In the genomic region with DNA sequence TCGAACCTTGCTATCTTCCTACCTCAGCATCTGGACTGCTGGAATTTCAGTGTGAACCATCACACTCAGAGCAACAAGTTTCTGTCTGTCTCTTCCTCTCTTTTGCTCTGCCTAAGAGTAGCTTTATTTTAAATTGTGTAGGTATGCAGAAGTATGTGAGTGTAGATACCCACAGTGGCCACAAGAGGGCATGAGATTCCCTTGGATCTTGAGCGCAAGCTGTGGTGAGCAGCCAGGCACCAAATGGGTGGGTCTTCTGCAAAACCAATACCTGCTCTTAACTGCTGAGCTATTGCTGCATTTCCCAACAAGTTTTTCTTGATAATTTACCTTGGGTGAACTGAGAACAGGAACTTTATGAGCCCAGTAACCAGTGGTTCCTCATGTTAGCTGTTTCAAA, we compare ENCODE assay signal across 8 mouse cellular contexts. TPM values are rescaled to one million over a fixed set of nuclear protein-coding genes. Genes with fewer than 3 reads are reported as not detected.
DNase-seq lines count a peak whose midpoint lies in the region; ATAC-seq and TF ChIP-seq lines count a peak whose summit lies in the region.

No protein-coding gene starts in this region.

- no peak overlapping the region for H3K9ac ChIP-seq in midbrain, postnatal 0 days (replicated peaks; ENCODE audit: low read length, poor library complexity, severe bottlenecking)

- H3K36me3 ChIP-seq in midbrain, postnatal 0 days (ENCODE audit: insufficient read depth, low read length) = no peaks in the 10 kb centered on the region

- WGBS in midbrain, postnatal 0 days = 69% methylated on average over 2 of the region's 2 CpGs

- peak; percentile 73 for TF ChIP-seq CTCF in gastrocnemius, adult 2 months (IDR thresholded peaks at IDR 0.05)
- peak; percentile 84 for TF ChIP-seq CTCF in midbrain, postnatal 0 days (IDR thresholded peaks at IDR 0.05)

- H3K27ac ChIP-seq in gastrocnemius, adult 2 months = no peak overlapping the region
- H3K27ac ChIP-seq in midbrain, postnatal 0 days (ENCODE audit: low read depth, low read length) = no peak overlapping the region

- H3K9me3 ChIP-seq in midbrain, postnatal 0 days (ENCODE audit: low read length) = no peaks in the 10 kb centered on the region

- intact Hi-C loops in gastrocnemius, adult 2 months (cut with DNase I) = loop anchor here (1.0 kb wide), 1 partner anchor 92 kb away; no protein-coding TSS in a partner anchor

- ATAC-seq in midbrain, postnatal 0 days (ENCODE audit: low FRiP score) = no peak

- peak; percentile 29 for DNase-seq in gastrocnemius, adult 2 months
- no peak for DNase-seq in gastrocnemius, adult 8-10 months (ENCODE audit: low spot score in 2 of 2)
- DNase-seq in spleen, adult 12 weeks (ENCODE audit: low spot score) = peak; percentile 7
- DNase-seq in spleen, postnatal 4 days (ENCODE audit: low spot score in 2 of 2) = no peak
- peak; percentile 45 for DNase-seq in c-Kit-negative CD71-positive TER-119-positive erythroid progenitor cells, embryonic 14.5 days (ENCODE audit: low read depth, low spot score)
- DNase-seq in kidney, postnatal 10 days = peak; percentile 67
- peak; percentile 73 for DNase-seq in midbrain, postnatal 0 days (ENCODE audit: low spot score)
- no peak for DNase-seq in MN1 (ENCODE audit: low spot score)

- H3K4me3 ChIP-seq in gastrocnemius, adult 2 months = no peak overlapping the region
- no peak overlapping the region for H3K4me3 ChIP-seq in midbrain, postnatal 0 days (ENCODE audit: low read depth, low read length)

- no peaks in the 10 kb centered on the region for H3K27me3 ChIP-seq in midbrain, postnatal 0 days (ENCODE audit: insufficient read depth, low read length)

- no peak overlapping the region for H3K4me2 ChIP-seq in midbrain, postnatal 0 days (ENCODE audit: low read depth, low read length, poor library complexity, severe bottlenecking)

- H3K4me1 ChIP-seq in midbrain, postnatal 0 days (ENCODE audit: insufficient read depth, low read length) = no peaks in the 10 kb centered on the region

RNA-seq across cellular contexts. Expression of gene Mphosph6, which starts 29.6 kb away (rescaled TPM):
- total RNA-seq in gastrocnemius, adult 2 months (2021) = 1 to 10 TPM; 5.0 to 6.6 TPM
- total RNA-seq in gastrocnemius, adult 8-10 months (2022) = 1 to 10 TPM; 3.0 to 5.8 (median 4.4) TPM
- 18.5 and 20.6 TPM in 2 replicates for total RNA-seq in midbrain, postnatal 0 days (2014; rRNA removed)
- 29.4 and 31.4 TPM in 2 replicates for polyA plus RNA-seq in midbrain, postnatal 0 days (2015; fragmentation: Nextera tagmentation; extraction: Ambion mirVana)

Comparison
In these comparisons a context has a peak if more than half of its experiments do, and no peak if none do; other contexts are left out.
1. DNase-seq: peak in gastrocnemius, adult 2 months (single experiment), spleen, adult 12 weeks (single experiment), c-Kit-negative CD71-positive TER-119-positive erythroid progenitor cells, embryonic 14.5 days (single experiment), kidney, postnatal 10 days (single experiment) and midbrain, postnatal 0 days (single experiment); none in gastrocnemius, adult 8-10 months (0 of 2), spleen, postnatal 4 days (0 of 2) and MN1 (single experiment).